Mouse (Mus musculus) embryo, embryonic 10.5 days (tissue): ENCODE measurements around the gene Scaf1.

Source experiments
- DNase-seq: peaks from one replicate; pipeline ENCODE4 v3.0.0-alpha.2; 2015; ENCODE audit warnings: low spot score

Gene Scaf1

GRCm38 (mm10) chr7:44983944-44984832 is 32.0 kb downstream of the Scaf1 start:
- DNase-seq = no peak

- DNase-seq = peak; percentile 89
Measured at GRCm38 (mm10) chr7:44983085-44983484, 33.1 kb downstream of the Scaf1 start.

GRCm38 (mm10) chr7:44981539-44981938 is 34.6 kb downstream of the Scaf1 start:
- no peak for DNase-seq

GRCm38 (mm10) chr7:44978300-44978699 is 37.9 kb downstream of the Scaf1 start:
- no peak for DNase-seq

GRCm38 (mm10) chr7:44975117-44975419 is 41.1 kb downstream of the Scaf1 start:
- DNase-seq = no peak

- peak; percentile 93 for DNase-seq
Measured at GRCm38 (mm10) chr7:44974383-44975116, 41.6 kb downstream of the Scaf1 start, which contains the start of gene Cpt1c. Cpt1c (minus strand) TSS chr7:44974851.

- no peak for DNase-seq
Measured at GRCm38 (mm10) chr7:44973415-44974130, 42.6 kb downstream of the Scaf1 start.

- DNase-seq = no peak
Measured at GRCm38 (mm10) chr7:44971142-44971541, 45.0 kb downstream of the Scaf1 start.

GRCm38 (mm10) chr7:44970231-44970691 is 45.9 kb downstream of the Scaf1 start:
- peak; percentile 95 for DNase-seq

GRCm38 (mm10) chr7:44966638-44967037 is 49.5 kb downstream of the Scaf1 start:
- DNase-seq = no peak

- DNase-seq = no peak
Measured at GRCm38 (mm10) chr7:44965975-44966374, 50.2 kb downstream of the Scaf1 start.

GRCm38 (mm10) chr7:44964990-44965389 is 51.2 kb downstream of the Scaf1 start:
- DNase-seq = no peak

GRCm38 (mm10) chr7:44962831-44963230 is 53.3 kb downstream of the Scaf1 start:
- no peak for DNase-seq

- no peak for DNase-seq
Measured at GRCm38 (mm10) chr7:44962337-44962736, 53.8 kb downstream of the Scaf1 start.

GRCm38 (mm10) chr7:44960512-44960910 is 55.7 kb downstream of the Scaf1 start:
- DNase-seq = no peak

- no peak for DNase-seq
Measured at GRCm38 (mm10) chr7:44959874-44960511, 56.2 kb downstream of the Scaf1 start.

- DNase-seq = no peak
Measured at GRCm38 (mm10) chr7:44959281-44959680, 56.9 kb downstream of the Scaf1 start.

GRCm38 (mm10) chr7:44958208-44958607 is 58.0 kb downstream of the Scaf1 start:
- DNase-seq = peak; percentile 67

GRCm38 (mm10) chr7:44957183-44957835 is 58.9 kb downstream of the Scaf1 start:
- DNase-seq = no peak

GRCm38 (mm10) chr7:44956266-44956665 is 59.9 kb downstream of the Scaf1 start:
- no peak for DNase-seq

- DNase-seq = peak; percentile 53
Measured at GRCm38 (mm10) chr7:44955628-44956027, 60.5 kb downstream of the Scaf1 start.
